Mouse (Mus musculus): ENCODE measurements around the gene Pla2g2d.
"Not testable (repeated sequence)": the region's sequence is repeated elsewhere in the genome, so short reads cannot be mapped to it uniquely, and the experiment has no call there.

Pla2g2d gene

DNA sequence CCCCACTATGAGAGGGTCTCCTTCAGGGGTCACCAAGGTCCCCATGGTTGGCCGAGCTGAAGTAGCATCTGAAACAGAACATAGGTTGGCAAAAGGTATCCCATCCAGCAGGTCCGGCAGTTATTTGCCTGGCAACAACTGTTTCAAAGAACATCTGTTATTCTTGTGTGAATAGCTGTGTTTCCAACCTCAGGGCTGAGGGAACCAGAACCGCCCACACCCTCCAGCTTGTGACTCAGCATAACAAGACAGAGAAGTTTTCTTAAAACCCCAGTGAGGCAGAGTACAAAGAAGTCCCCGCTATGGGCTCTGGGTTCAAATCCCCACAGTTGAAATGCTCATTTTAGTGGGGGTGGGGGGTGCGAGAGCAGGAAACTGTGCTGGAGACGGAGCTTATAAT lies 6.6 kb downstream of the Pla2g2d start:
- no peak for DNase-seq (ENCODE audit: low spot score in 2 of 2)

DNA sequence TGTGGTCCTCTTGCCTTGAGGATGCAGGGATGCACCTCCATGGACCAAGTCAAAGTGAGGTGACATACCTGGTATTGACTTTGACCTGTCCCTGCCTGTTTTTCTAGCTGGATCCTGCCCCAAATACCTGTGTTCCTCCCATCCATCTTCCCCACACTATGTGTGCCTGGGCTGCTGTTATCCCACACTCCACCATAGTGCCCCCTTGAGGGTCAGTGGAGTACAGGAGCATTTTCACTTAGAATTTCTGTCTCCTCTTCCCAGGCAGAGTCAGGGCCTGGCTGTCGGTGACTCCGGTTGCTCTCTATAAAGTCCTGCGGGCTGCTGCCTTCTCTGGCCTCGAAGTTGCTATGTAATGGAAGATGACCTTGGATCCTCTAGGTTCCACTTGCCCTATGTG lies 10.2 kb downstream of the Pla2g2d start:
- no peak for DNase-seq (ENCODE audit: low spot score in 2 of 2)

DNA sequence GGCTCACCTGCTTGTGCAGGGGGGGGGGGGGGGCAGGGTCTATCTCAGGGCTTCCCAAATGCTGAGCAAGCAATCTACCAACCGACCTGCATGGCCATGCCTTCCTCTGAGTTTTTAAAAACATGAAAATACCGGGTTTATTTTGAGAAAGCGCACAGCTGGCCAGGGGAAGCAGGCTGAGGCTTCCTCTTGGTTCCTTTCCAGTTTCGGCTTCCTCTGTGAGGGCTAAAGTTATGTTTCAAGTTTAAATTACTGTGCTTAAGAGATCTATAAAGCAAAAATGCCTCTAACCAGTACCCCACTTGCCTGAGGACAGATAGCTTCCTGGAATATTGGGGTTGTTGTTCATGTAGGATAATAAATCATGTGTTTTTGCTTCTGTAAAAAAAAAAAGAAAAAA lies 10.6 kb downstream of the Pla2g2d start:
- no peak for DNase-seq (ENCODE audit: low spot score in 2 of 2)

DNA sequence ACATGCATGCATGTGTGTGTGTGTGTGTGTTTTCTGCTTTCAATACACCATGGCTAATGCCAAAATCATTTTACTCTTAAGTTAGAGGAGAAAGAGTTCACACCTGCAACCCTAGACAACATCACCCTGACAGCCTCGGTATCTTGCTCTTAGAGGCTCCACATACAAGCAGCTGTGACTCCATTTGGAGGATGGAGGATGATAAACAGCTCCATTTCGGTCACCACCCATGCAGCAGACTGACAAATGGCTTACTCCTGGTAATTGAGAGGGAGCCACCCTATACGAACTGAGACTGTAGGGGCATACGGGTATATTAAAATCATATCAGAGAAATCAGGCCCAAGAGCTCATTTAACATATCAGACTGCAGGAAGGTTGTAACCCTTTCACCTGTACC lies 12.8 kb downstream of the Pla2g2d start:
- no peak for DNase-seq (ENCODE audit: low spot score in 2 of 2)

- no peak for DNase-seq (ENCODE audit: low spot score in 2 of 2)
Observed at GRCm38 (mm10) chr4:138791452-138791851, 15.9 kb downstream of the Pla2g2d start.

GRCm38 (mm10) chr4:138792599-138792998 lies 17.1 kb downstream of the Pla2g2d start:
- DNase-seq (ENCODE audit: low spot score in 2 of 2) = no peak

GRCm38 (mm10) chr4:138793276-138793675 lies 17.7 kb downstream of the Pla2g2d start:
- DNase-seq (ENCODE audit: low spot score in 2 of 2) = no peak

DNA sequence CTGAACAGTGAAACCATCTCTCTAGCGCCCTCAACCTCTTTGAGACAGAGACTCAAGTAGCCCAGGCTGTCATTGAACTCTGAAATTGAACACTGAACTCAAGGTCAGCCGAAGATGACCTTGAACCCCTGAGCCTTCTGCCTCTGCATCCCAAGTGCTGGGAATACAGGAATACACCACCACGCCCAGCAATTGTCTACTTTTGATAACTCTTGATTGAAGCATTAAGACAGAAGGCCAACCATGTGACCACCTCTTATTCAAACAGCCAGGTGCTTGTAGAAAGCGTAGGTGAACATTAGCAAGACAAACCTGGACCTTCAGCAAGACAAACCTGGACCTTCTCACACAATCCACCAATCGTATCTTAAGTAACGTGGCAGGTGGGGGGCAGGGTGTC lies 18.8 kb downstream of the Pla2g2d start:
- no peak for DNase-seq (ENCODE audit: low spot score in 2 of 2)

- no peak for DNase-seq (ENCODE audit: low spot score in 2 of 2)
Observed at GRCm38 (mm10) chr4:138796513-138797216, 21.1 kb downstream of the Pla2g2d start.

GRCm38 (mm10) chr4:138797217-138797570 lies 21.7 kb downstream of the Pla2g2d start:
- no peak for DNase-seq (ENCODE audit: low spot score in 2 of 2)

DNA sequence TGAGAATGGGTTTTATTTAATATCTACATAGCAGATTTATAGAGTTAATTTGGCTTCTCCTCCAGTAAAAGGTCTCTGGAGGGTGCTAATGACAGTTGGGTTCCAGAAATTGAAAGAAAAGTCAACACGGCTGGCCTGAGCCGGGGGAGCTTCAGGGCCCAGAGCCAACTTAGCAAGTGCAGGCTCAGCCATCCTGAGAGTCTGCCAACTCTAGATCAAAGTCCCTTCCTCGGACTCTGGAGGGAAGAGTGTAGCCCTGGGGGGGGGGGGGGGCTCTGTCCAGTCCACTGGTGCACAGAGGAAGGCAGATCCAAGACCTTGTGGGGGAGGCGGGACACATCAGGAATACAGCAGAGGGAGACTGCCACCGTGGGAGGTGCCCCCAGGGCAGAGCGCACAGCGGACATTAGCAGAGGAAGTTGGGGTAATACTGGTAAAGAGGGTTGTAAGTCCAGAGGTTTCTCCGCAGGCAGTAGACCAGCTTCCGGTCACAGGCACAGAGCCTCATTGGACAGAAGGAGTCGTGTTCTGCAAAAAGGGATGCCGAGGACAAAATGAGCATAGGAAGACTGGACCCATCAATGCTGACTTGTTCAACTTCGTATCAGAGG lies 24.7 kb downstream of the Pla2g2d start:
- DNase-seq (ENCODE audit: low spot score in 2 of 2) = no peak

DNA sequence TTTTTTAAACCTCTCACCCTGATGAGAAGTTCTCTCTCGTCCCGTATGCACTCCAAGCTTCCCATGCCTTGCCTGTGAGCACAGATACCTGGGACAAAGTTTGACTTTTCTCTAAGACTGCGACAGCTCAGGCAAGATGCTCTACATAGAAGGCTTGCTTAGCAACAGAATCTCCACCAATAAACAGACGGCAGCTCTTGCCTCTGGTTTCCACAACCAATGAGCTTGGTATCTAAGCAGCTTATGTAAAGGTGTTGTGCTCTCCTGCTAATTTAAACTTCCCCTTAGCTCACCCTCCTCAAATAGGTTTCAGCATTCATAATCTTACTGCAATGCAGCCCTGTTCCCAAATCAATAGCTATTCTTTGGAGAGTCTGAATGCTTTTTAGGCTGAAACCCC lies 26.1 kb downstream of the Pla2g2d start:
- no peak for DNase-seq (ENCODE audit: low spot score in 2 of 2)

GRCm38 (mm10) chr4:138802917-138803316 lies 27.4 kb downstream of the Pla2g2d start:
- no peak for DNase-seq (ENCODE audit: low spot score in 2 of 2)

- DNase-seq (ENCODE audit: low spot score in 2 of 2) = no peak
Observed at GRCm38 (mm10) chr4:138805248-138805647, 29.7 kb downstream of the Pla2g2d start.

DNA sequence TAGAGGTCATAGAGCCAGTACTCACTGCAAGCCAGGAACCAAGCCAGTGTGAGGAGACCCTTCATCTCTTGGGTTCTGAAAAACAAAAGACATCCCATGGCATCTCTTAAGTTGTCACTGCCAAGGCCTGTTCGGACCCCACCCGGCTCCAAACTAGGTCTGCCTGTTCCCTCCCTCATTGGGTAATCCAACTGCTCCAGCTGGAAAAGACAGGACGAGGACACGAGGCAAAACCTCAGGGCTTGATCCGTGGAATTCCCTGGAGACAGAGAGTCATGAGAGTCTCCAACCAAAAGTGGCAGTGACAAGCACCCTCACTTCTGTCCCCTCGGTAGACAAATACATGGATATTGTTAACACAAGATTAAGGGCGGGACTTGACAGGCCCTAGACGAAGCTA lies 30.6 kb downstream of the Pla2g2d start:
- no peak for DNase-seq (ENCODE audit: low spot score in 2 of 2)

- DNase-seq (ENCODE audit: low spot score in 2 of 2) = no peak
Observed at GRCm38 (mm10) chr4:138806920-138807541, 31.5 kb downstream of the Pla2g2d start.

DNA sequence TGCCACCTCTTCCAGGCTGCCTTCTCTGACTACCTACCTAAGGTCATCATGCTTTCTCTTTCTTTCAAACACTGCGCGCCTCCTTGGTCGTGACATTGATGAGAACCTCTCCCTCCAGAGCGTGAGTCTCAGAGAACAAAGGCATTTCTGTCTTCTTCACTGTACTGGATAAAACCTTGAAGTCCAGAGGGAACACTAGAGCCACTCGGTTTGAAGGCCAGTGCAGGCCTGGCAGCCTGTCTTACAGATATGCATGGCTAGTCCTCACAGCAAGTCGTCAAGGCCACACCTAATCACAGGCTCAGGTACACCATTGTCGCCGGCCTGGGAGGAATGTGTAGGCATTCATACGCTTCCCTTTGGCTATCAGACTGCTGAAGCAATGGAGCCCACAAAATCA lies 40.6 kb downstream of the Pla2g2d start:
- no peak for DNase-seq (ENCODE audit: low spot score in 2 of 2)

- no peak for DNase-seq (ENCODE audit: low spot score in 2 of 2)
Observed at GRCm38 (mm10) chr4:138817736-138818135, 42.2 kb downstream of the Pla2g2d start.

GRCm38 (mm10) chr4:138819101-138819500 lies 43.6 kb downstream of the Pla2g2d start:
- no peak for DNase-seq (ENCODE audit: low spot score in 2 of 2)

DNA sequence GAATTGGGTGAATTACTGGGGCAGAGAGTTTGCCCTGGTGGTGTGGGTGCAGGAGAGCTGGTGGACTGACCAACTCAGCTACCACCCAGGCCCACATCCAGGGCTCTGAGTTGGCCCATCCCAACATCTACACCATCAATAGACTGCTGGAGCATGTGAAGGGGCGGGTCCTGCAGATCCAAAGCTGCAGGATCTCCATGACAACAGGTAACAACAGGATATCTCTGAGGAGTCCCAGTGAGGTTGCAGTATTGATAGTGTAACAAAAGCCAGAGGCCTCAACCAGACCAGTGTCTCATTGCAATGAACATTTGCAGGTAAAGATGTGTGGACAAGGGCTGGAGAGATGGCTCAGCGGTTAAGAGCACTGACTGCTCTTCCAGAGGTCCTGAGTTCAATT lies 45.5 kb downstream of the Pla2g2d start:
- DNase-seq (ENCODE audit: low spot score in 2 of 2) = no peak

- not testable (repeated sequence) for DNase-seq (ENCODE audit: low spot score in 2 of 2)
Observed at GRCm38 (mm10) chr4:138824161-138824560, 48.6 kb downstream of the Pla2g2d start.

- DNase-seq (ENCODE audit: low spot score in 2 of 2) = no peak
Observed at GRCm38 (mm10) chr4:138824660-138825059, 49.1 kb downstream of the Pla2g2d start.
